In the genomic region with DNA sequence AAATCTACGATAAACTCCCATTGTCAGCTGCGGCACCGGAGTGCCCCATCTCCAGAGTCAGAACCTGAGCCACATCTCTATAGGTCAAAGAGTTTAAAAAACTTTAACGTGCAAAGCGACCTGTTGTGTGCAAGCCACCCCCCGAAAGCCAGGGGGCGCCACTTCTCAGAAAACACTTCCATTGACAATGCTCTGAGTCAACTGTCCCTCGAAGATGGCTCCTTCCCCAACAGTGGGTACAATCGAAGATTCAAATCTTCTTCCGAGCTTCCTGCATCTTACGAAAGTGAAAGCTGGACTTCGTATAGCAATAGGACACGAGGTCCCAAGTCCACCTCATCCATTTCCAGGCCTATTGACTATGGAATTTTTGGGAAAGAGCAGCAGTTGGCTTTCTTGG, we compare ENCODE assay signal across 11 mouse cellular contexts. TPM values are rescaled to one million over a fixed set of nuclear protein-coding genes. Genes with fewer than 3 reads are reported as not detected.
DNase-seq lines count a peak whose midpoint lies in the region; ATAC-seq and TF ChIP-seq lines count a peak whose summit lies in the region.
"Had no signal": no experiment of that assay in that cellular context is flagged by ENCODE, and none has a peak within 500 bp of the region (broad histone marks: within the 10 kb centered on the region; RNA-seq: fewer than 3 reads in every experiment).

No protein-coding gene starts in this region.

- POLR2A ChIA-PET in Patski (lab: Charles Lee) = no interaction called here

- TF ChIP-seq EP300 in heart, adult 2 months (IDR thresholded peaks at IDR 0.05; ENCODE audit: insufficient read depth, low read depth, low read length) = no peak

- no peak for ATAC-seq in Patski
- peak; percentile 66 for ATAC-seq in megakaryocyte progenitor cell, adult 5-6 weeks (replicated peaks; ENCODE audit: poor library complexity)
- no peak for ATAC-seq in frontal cortex, adult (ENCODE audit: low TSS enrichment)

- 85% methylated on average over 13 of the region's 13 CpGs for WGBS in heart, adult 2 months

- intact Hi-C loops in heart, adult 2 months (cut with DNase I) = no loop called here
- intact Hi-C loops in heart, postnatal 14 days (cut with DNase I) = no loop called here

- in situ Hi-C loops in Patski (cut with MboI; ENCODE audit: low pct_unique_long_range_greater_than_20kb) = no loop called here

- TF ChIP-seq POLR2A in heart, adult 2 months (IDR thresholded peaks at IDR 0.05; ENCODE audit: insufficient read depth, low read depth, low read length) = no peak

- H3K4me3 ChIP-seq in heart, adult 2 months = no peak overlapping the region
- H3K4me3 ChIP-seq: heart, embryonic 13.5 days had no signal

- no peaks in the 10 kb centered on the region for H3K79me2 ChIP-seq in heart, adult 2 months (replicated peaks; ENCODE audit: control insufficient read depth, insufficient read depth, low read length)

- peaks cover 1% of the 10 kb centered on the region; the same call in 1 of the 2 replicates for H3K4me1 ChIP-seq in heart, adult 2 months (ENCODE audit: control insufficient read depth, insufficient read depth, low read length)

- DNase-seq in heart, adult 2 months = peak in 1 of 2 experiments; percentile 25
- DNase-seq in heart, postnatal 14 days = no peak
- peak; percentile 29 for DNase-seq in A20 (ENCODE audit: low read depth, low spot score)
- no peak for DNase-seq in Patski (ENCODE audit: low read depth, low spot score)
- DNase-seq in heart, adult 8-10 months (ENCODE audit: low spot score) = no peak
- no peak for DNase-seq in embryo, embryonic 11 days
- DNase-seq: cerebellum, adult 11-12 months; kidney, postnatal 4 days had no signal

- no peaks in the 10 kb centered on the region for H3K36me3 ChIP-seq in heart, adult 2 months (ENCODE audit: control insufficient read depth, insufficient read depth, low read length)
- H3K36me3 ChIP-seq: heart, embryonic 13.5 days had no signal

- peak; percentile 63 for TF ChIP-seq CTCF in heart, adult 2 months (IDR thresholded peaks at IDR 0.05)
- peak; percentile 12 for TF ChIP-seq CTCF in Patski (IDR thresholded peaks at IDR 0.05)

- H3K27ac ChIP-seq in heart, adult 2 months = no peak overlapping the region

- CTCF ChIA-PET in Patski (lab: Charles Lee) = interaction anchor here (1.4 kb wide), 1 partner anchor 13 kb away, joined by 3 read pairs; no protein-coding TSS in a partner anchor

- no peak overlapping the region for H3K9ac ChIP-seq in heart, adult 2 months (ENCODE audit: low read depth, low read length)
- H3K9ac ChIP-seq: heart, embryonic 13.5 days had no signal

- no peaks in the 10 kb centered on the region for H3K27me3 ChIP-seq in heart, adult 2 months (ENCODE audit: control insufficient read depth, insufficient read depth, low read length)
- H3K27me3 ChIP-seq in Patski = no peaks in the 10 kb centered on the region
- H3K27me3 ChIP-seq: heart, embryonic 13.5 days had no signal

RNA-seq across cellular contexts. Expression of a gene that starts 7.0 kb away (rescaled TPM):
- total RNA-seq in heart, adult 2 months (2021) = 1 to 10 TPM; 6.6 to 8.4 TPM
- polyA plus RNA-seq in heart, adult 2 months (2012; rRNA removed) = 3.7 and 5.4 TPM in 2 replicates
- 10 to 100 TPM; 10.9 to 12.3 TPM for total RNA-seq in heart, postnatal 14 days (2021)
- 32.3 TPM for polyA plus RNA-seq in Patski (2021)
- total RNA-seq in megakaryocyte progenitor cell, adult 5-6 weeks (2015) = 6.9 and 8.1 TPM in 2 replicates
- total RNA-seq in megakaryocyte progenitor cell, adult 5-6 weeks (2017) = 10.5 and 12.4 TPM in 2 replicates
- total RNA-seq in heart, adult 8-10 months (2022) = 1 to 10 TPM; 6.5 to 8.1 (median 7.3) TPM

RNA-seq across cellular contexts. Expression of a gene that starts 25.3 kb away (rescaled TPM):
- total RNA-seq in heart, adult 2 months (2021) = not detected
- 0.31 and 0.61 TPM in 2 replicates for polyA plus RNA-seq in heart, adult 2 months (2012; rRNA removed)
- under 1 TPM; 0.36 to 0.41 TPM for total RNA-seq in heart, postnatal 14 days (2021)
- 0.13 TPM for polyA plus RNA-seq in Patski (2021)
- 0.32 and 0.44 TPM in 2 replicates for total RNA-seq in megakaryocyte progenitor cell, adult 5-6 weeks (2015)
- 0.50 TPM in 1 of 2 replicates, not detected in the other for total RNA-seq in megakaryocyte progenitor cell, adult 5-6 weeks (2017)
- total RNA-seq in heart, adult 8-10 months (2022) = under 1 TPM in 2 of 4 experiments, not detected in 2; 0.24 to 0.25 TPM
